Mouse (Mus musculus) liver, embryonic 16.5 days (tissue): Measurements from ENCODE around the gene 1700018B08Rik. TPM values are rescaled to one million over a fixed set of nuclear protein-coding genes. Genes with fewer than 3 reads are reported as not detected.

ENCODE experiments used
- ATAC-seq: fragments of 200-750 bp; cut with Nextera tagmentation; 2 replicates; pipeline ENCODE4 v1.8.0; 2017; ENCODE audit warnings: low read depth, mild to moderate bottlenecking, moderate number of reproducible peaks, moderate library complexity
- H3K27ac ChIP-seq: fragments of 300-500 bp; sonication (generic); 2 replicates; pipeline ENCODE4 v1.5.1; 2014; ENCODE audit warnings: mild to moderate bottlenecking, low read length
- H3K27me3 ChIP-seq: fragments of 300-500 bp; sonication (generic); 2 replicates; pipeline ENCODE4 v1.6.1; 2014; ENCODE audit warnings: low read depth, low read length, mixed read lengths; ENCODE audit not compliant: control insufficient read depth, insufficient read depth
- H3K36me3 ChIP-seq: fragments of 300-500 bp; sonication (generic); 2 replicates; pipeline ENCODE4 v1.6.1; 2014; ENCODE audit warnings: mild to moderate bottlenecking; ENCODE audit not compliant: control insufficient read depth, insufficient read depth
- H3K4me1 ChIP-seq: fragments of 300-500 bp; sonication (generic); 2 replicates; pipeline ENCODE4 v1.6.1; 2014; ENCODE audit warnings: low read depth, low read length, mixed read lengths; ENCODE audit not compliant: control insufficient read depth
- H3K4me2 ChIP-seq: fragments of 300-500 bp; sonication (generic); 2 replicates; pipeline ENCODE4 v1.6.1; 2014; ENCODE audit warnings: low read depth, low read length, mixed read lengths
- H3K4me3 ChIP-seq: fragments of 300-500 bp; sonication (generic); 2 replicates; pipeline ENCODE4 v1.5.1; 2014; ENCODE audit warnings: low read depth, mild to moderate bottlenecking, low read length
- H3K9ac ChIP-seq: fragments of 300-500 bp; sonication (generic); 2 replicates; pipeline ENCODE4 v1.6.1; 2014; ENCODE audit warnings: low read depth, low read length
- H3K9me3 ChIP-seq: fragments of 300-500 bp; sonication (generic); replicated peaks from 2 replicates; pipeline ENCODE4 v1.6.1; 2016; ENCODE audit warnings: low read length; ENCODE audit not compliant: control insufficient read depth
- WGBS: fragments of 180-500 bp; shearing (Covaris S2); extraction: QIAGEN DNeasy Blood & Tissue Kit; methylation state at CpG from one replicate; pipeline ENCODE4 v1.1.7; 2014; ENCODE audit not compliant: insufficient replicate concordance; 5-methylcytosine and 5-hydroxymethylcytosine counted together
- polyA plus RNA-seq: library from polyadenylated mRNA; unstranded; fragments of >200 nt; fragmentation: Nextera tagmentation; extraction: Ambion mirVana; gene quantifications from 2 replicates; pipeline ENCODE4 v1.2.1, GENCODE M21; 2015

Gene 1700018B08Rik
- polyA plus RNA-seq, 1 experiment from 2014 or later: not detected

GRCm38 (mm10) chr8:121553831-121554475 lies 9.8 kb upstream of the 1700018B08Rik start:
- no peaks in the 10 kb centered on the region for H3K9me3 ChIP-seq
- no peak overlapping the region for H3K9ac ChIP-seq
- H3K4me2 ChIP-seq: no peak overlapping the region
- ATAC-seq: no peak
- no peaks in the 10 kb centered on the region for H3K27me3 ChIP-seq
- WGBS: 80% methylated on average over 32 of the region's 32 CpGs
- H3K36me3 ChIP-seq: peaks cover 3% of the 10 kb centered on the region
- no peak overlapping the region for H3K4me3 ChIP-seq
- H3K4me1 ChIP-seq: no peaks in the 10 kb centered on the region
- no peak overlapping the region for H3K27ac ChIP-seq

- no peak overlapping the region for H3K27ac ChIP-seq
- ATAC-seq: no peak
- no peak overlapping the region for H3K9ac ChIP-seq
- H3K27me3 ChIP-seq: no peaks in the 10 kb centered on the region
- 83% methylated on average over 9 of the region's 9 CpGs for WGBS
- no peaks in the 10 kb centered on the region for H3K4me1 ChIP-seq
- no peak overlapping the region for H3K4me3 ChIP-seq
- H3K4me2 ChIP-seq: no peak overlapping the region
- peaks cover 3% of the 10 kb centered on the region for H3K36me3 ChIP-seq
- H3K9me3 ChIP-seq: no peaks in the 10 kb centered on the region
These were observed 8.4 kb upstream of the 1700018B08Rik start for GRCm38 (mm10) chr8:121552506-121552905.

- Histone ChIP-seq H3K4me1 (no peaks in the 10 kb centered on the region), H3K4me3 (no peak overlapping the region), H3K4me2 (no peak overlapping the region), H3K36me3 (peaks cover 3% of the 10 kb centered on the region), H3K9ac (no peak overlapping the region), H3K9me3 (no peaks in the 10 kb centered on the region), H3K27ac (no peak overlapping the region), H3K27me3 (no peaks in the 10 kb centered on the region)
- no peak for ATAC-seq
- WGBS: 70% methylated on average over 24 of the region's 24 CpGs
These were observed 7.2 kb upstream of the 1700018B08Rik start for GRCm38 (mm10) chr8:121551065-121551985.

- H3K36me3 ChIP-seq: peaks cover 3% of the 10 kb centered on the region
- no peaks in the 10 kb centered on the region for H3K4me1 ChIP-seq
- WGBS: 74% methylated on average over 6 of the region's 6 CpGs
- no peak overlapping the region for H3K4me3 ChIP-seq
- H3K4me2 ChIP-seq: no peak overlapping the region
- 0 out of 2 replicates have a peak, but pooled peaks cover 2% of the 10 kb centered on the region for H3K27me3 ChIP-seq
- no peak overlapping the region for H3K27ac ChIP-seq
- no peak overlapping the region for H3K9ac ChIP-seq
- no peaks in the 10 kb centered on the region for H3K9me3 ChIP-seq
- ATAC-seq: no peak
These were observed 5.9 kb upstream of the 1700018B08Rik start for GRCm38 (mm10) chr8:121550056-121550455.

- WGBS: 10% methylated on average over 7 of the region's 7 CpGs
- peak; percentile 39; the same call in 1 of the 2 replicates for ATAC-seq
These were observed 3.0 kb upstream of the 1700018B08Rik start for GRCm38 (mm10) chr8:121547132-121547531.

GRCm38 (mm10) chr8:121544936-121545335 lies 816 bp upstream of the 1700018B08Rik start:
- no peaks in the 10 kb centered on the region for H3K9me3 ChIP-seq
- H3K27ac ChIP-seq: no peak overlapping the region
- H3K4me2 ChIP-seq: no peak overlapping the region
- no peak for ATAC-seq
- WGBS: 45% methylated on average over 11 of the region's 11 CpGs
- H3K4me3 ChIP-seq: no peak overlapping the region
- no peaks in the 10 kb centered on the region for H3K36me3 ChIP-seq
- peaks cover 2% of the 10 kb centered on the region; the same call in 1 of the 2 replicates for H3K27me3 ChIP-seq
- no peaks in the 10 kb centered on the region for H3K4me1 ChIP-seq
- no peak overlapping the region for H3K9ac ChIP-seq

More at GRCm38 (mm10) chr8:121547132-121547531, 3.0 kb upstream of the 1700018B08Rik start:
- Histone ChIP-seq H3K4me2 (no peak overlapping the region), H3K27ac (no peak overlapping the region), H3K36me3 (no peaks in the 10 kb centered on the region; the same call in 1 of the 2 replicates), H3K4me1 (no peaks in the 10 kb centered on the region), H3K9me3 (no peaks in the 10 kb centered on the region), H3K4me3 (no peak overlapping the region), H3K9ac (no peak overlapping the region), H3K27me3 (0 out of 2 replicates have a peak, but pooled peaks cover 2% of the 10 kb centered on the region)

- no peak for ATAC-seq
- no peaks in the 10 kb centered on the region for H3K36me3 ChIP-seq
- peaks cover 2% of the 10 kb centered on the region; the same call in 1 of the 2 replicates for H3K27me3 ChIP-seq
- 61% methylated on average over 13 of the region's 13 CpGs for WGBS
- no peak overlapping the region for H3K4me2 ChIP-seq
- no peak overlapping the region for H3K27ac ChIP-seq
- no peaks in the 10 kb centered on the region for H3K9me3 ChIP-seq
- H3K4me1 ChIP-seq: no peaks in the 10 kb centered on the region
- H3K9ac ChIP-seq: no peak overlapping the region
- no peak overlapping the region for H3K4me3 ChIP-seq
These were observed 1.2 kb downstream of the 1700018B08Rik start for GRCm38 (mm10) chr8:121542901-121543300.

- Histone ChIP-seq H3K4me3 (no peak overlapping the region), H3K9me3 (no peaks in the 10 kb centered on the region), H3K9ac (no peak overlapping the region), H3K27me3 (peaks cover 2% of the 10 kb centered on the region; the same call in 1 of the 2 replicates), H3K4me1 (no peaks in the 10 kb centered on the region), H3K27ac (no peak overlapping the region), H3K36me3 (no peaks in the 10 kb centered on the region), H3K4me2 (no peak overlapping the region)
- 66% methylated on average over 19 of the region's 19 CpGs for WGBS
- no peak for ATAC-seq
These were observed 2.3 kb downstream of the 1700018B08Rik start for GRCm38 (mm10) chr8:121541862-121542261.

- H3K4me2 ChIP-seq: no peak overlapping the region
- no peaks in the 10 kb centered on the region for H3K27me3 ChIP-seq
- no peaks in the 10 kb centered on the region for H3K36me3 ChIP-seq
- no peaks in the 10 kb centered on the region for H3K4me1 ChIP-seq
- H3K27ac ChIP-seq: no peak overlapping the region
- no peak for ATAC-seq
- H3K4me3 ChIP-seq: no peak overlapping the region
- WGBS: 32% methylated on average over 5 of the region's 5 CpGs
- no peak overlapping the region for H3K9ac ChIP-seq
- H3K9me3 ChIP-seq: no peaks in the 10 kb centered on the region
These were observed 11.7 kb downstream of the 1700018B08Rik start for GRCm38 (mm10) chr8:121532381-121532780.
